Mouse (Mus musculus) hindbrain, embryonic 16.5 days (tissue): ENCODE results near the gene Tfr2. TPM values are rescaled to one million over a fixed set of nuclear protein-coding genes. Genes with fewer than 3 reads are reported as not detected.

ENCODE experiments used
- ATAC-seq: fragments of 200-750 bp; cut with Nextera tagmentation; 2 replicates; pipeline ENCODE4 v1.8.0; 2017; ENCODE audit warnings: moderate TSS enrichment, moderate library complexity
- H3K27ac ChIP-seq: fragments of 300-500 bp; sonication (generic); 2 replicates; pipeline ENCODE4 v1.5.1; 2014; ENCODE audit warnings: low read depth, mild to moderate bottlenecking, control low read depth, low read length, moderate library complexity
- H3K27me3 ChIP-seq: fragments of 300-500 bp; sonication (generic); replicated peaks from 2 replicates; pipeline ENCODE4 v1.6.1; 2014; ENCODE audit warnings: low read length; ENCODE audit not compliant: control insufficient read depth, insufficient read depth
- H3K36me3 ChIP-seq: fragments of 300-500 bp; sonication (generic); 2 replicates; pipeline ENCODE4 v1.6.1; 2014; ENCODE audit warnings: mild to moderate bottlenecking, low read length, moderate library complexity, mixed read lengths; ENCODE audit not compliant: control insufficient read depth, insufficient read depth
- H3K4me1 ChIP-seq: fragments of 300-500 bp; sonication (generic); 2 replicates; pipeline ENCODE4 v1.6.1; 2014; ENCODE audit warnings: low read depth, low read length; ENCODE audit not compliant: control insufficient read depth, insufficient read depth
- H3K4me2 ChIP-seq: fragments of 300-500 bp; sonication (generic); 2 replicates; pipeline ENCODE4 v1.6.1; 2014; ENCODE audit warnings: mild to moderate bottlenecking, low read length, control low read depth, moderate library complexity
- H3K4me3 ChIP-seq: fragments of 300-500 bp; sonication (generic); 2 replicates; pipeline ENCODE4 v1.5.1; 2014; ENCODE audit warnings: mild to moderate bottlenecking, low read length, control low read depth, moderate library complexity
- H3K9ac ChIP-seq: fragments of 300-500 bp; sonication (generic); 2 replicates; pipeline ENCODE4 v1.6.1; 2014; ENCODE audit warnings: low read depth, mild to moderate bottlenecking, control low read depth, low read length, moderate library complexity
- H3K9me3 ChIP-seq: fragments of 300-500 bp; sonication (generic); 2 replicates; pipeline ENCODE4 v1.6.1; 2014; ENCODE audit warnings: mild to moderate bottlenecking, low read length, moderate library complexity; ENCODE audit not compliant: control insufficient read depth
- WGBS: fragments of 180-500 bp; shearing (Covaris S2); extraction: QIAGEN DNeasy Blood & Tissue Kit; methylation state at CpG from one replicate; pipeline ENCODE4 v1.1.7; 2014; 5-methylcytosine and 5-hydroxymethylcytosine counted together
- microRNA-seq: library from miRNA; unstranded; fragments of <30 nt; microRNA quantifications from one replicate; pipeline ENCODE4, GENCODE M21; 2017
- polyA plus RNA-seq: library from polyadenylated mRNA; unstranded; fragments of >200 nt; fragmentation: Nextera tagmentation; extraction: Ambion mirVana; gene quantifications from 2 replicates; pipeline ENCODE4 v1.2.1, GENCODE M21; 2015

Tfr2 gene
- polyA plus RNA-seq, 1 experiment from 2014 or later: 8.4 TPM

DNA sequence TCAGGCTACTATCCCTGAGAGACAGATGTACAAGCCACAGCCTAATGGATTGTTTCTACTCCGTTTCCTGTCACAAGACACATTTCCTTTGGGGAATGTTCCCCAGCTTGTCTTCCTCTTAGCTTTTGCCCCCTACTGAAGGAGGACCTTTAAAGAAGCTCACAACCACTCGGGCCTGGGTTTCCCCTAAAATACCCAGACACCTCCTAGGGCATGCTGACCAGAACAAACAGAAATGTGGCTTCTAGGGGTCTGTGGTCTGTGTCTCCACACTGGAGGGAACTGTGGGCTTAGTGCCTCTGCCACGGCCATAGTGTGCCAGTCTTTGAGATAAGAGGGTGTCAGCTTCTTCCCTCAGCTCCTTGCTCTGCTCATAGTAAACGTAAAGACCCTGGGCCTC is 62.0 kb downstream of the Tfr2 start:
- H3K4me1 ChIP-seq: peaks cover 29% of the 10 kb centered on the region
- H3K9me3 ChIP-seq: no peaks in the 10 kb centered on the region
- H3K9ac ChIP-seq: no peak overlapping the region
- peak overlapping the region; percentile 34; the same call in 1 of the 2 replicates for H3K27ac ChIP-seq
- H3K4me2 ChIP-seq: peak overlapping the region; percentile 97
- peaks cover 14% of the 10 kb centered on the region for H3K36me3 ChIP-seq
- H3K4me3 ChIP-seq: no peak overlapping the region
- 67% methylated on average over 4 of the region's 4 CpGs for WGBS
- H3K27me3 ChIP-seq: no peaks in the 10 kb centered on the region
- no peak for ATAC-seq

DNA sequence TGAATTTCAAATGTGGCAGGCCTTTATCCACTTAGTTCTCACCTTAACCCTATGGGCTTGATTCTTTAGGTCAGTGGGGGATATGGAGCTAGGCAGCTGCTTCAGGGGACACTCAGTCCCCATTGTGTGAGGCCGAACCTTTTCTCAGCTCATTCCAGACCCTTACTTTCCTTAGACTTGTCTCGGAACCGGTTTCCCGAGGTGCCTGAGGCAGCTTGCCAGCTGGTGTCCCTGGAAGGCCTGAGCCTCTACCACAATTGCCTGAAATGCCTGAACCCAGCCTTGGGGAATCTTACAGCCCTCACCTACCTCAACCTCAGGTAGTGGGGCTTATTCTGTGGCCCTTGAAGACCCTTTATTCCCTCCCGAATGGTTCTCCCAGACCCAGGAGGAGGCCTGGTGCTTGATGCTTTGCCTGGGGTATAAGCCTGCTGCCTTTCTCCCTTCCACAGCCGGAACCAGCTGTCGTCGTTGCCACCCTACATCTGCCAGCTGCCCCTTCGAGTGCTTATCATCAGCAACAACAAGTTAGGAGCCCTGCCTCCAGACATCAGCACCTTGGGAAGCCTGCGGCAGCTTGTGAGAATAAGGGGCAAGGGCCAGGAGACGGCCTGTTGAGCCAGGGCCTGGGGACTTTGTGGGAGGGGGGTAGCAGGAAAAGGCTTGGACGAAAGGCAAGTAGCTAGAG is 63.9 kb downstream of the Tfr2 start:
- H3K4me2 ChIP-seq: no peak overlapping the region
- H3K36me3 ChIP-seq: peaks cover 18% of the 10 kb centered on the region
- no peaks in the 10 kb centered on the region for H3K9me3 ChIP-seq
- no peak for ATAC-seq
- no peak overlapping the region for H3K4me3 ChIP-seq
- H3K27me3 ChIP-seq: no peaks in the 10 kb centered on the region
- H3K27ac ChIP-seq: no peak overlapping the region
- peaks cover 25% of the 10 kb centered on the region for H3K4me1 ChIP-seq
- H3K9ac ChIP-seq: no peak overlapping the region
- 67% methylated on average over 12 of the region's 12 CpGs for WGBS

Small RNA genes within 50 kb of the gene (microRNA-seq; reads per million reads assigned to microRNA genes)
- gene Mir6418: 1.5 reads per million

Other genes with a start within 250 kb of the Tfr2 start
- gene Slc12a9, start 236.2 kb upstream of the Tfr2 start, polyA plus RNA-seq: 24.5 and 26.7 TPM in 2 replicates
- gene Ephb4, start 219.7 kb upstream of the Tfr2 start, polyA plus RNA-seq: 5.8 and 9.2 TPM in 2 replicates
- gene Zan, start 92.8 kb upstream of the Tfr2 start, polyA plus RNA-seq: 0.19 and 0.24 TPM in 2 replicates
- 79.3 and 87.0 TPM in 2 replicates for gene Pop7, start 67.3 kb upstream of the Tfr2 start, polyA plus RNA-seq
- 11.8 and 16.3 TPM in 2 replicates for gene Gigyf1, start 51.3 kb upstream of the Tfr2 start, polyA plus RNA-seq
- not detected in 2 replicates for gene Epo, start 36.6 kb upstream of the Tfr2 start, polyA plus RNA-seq
- 519 and 521 TPM in 2 replicates for gene Gnb2, start 36.3 kb upstream of the Tfr2 start, polyA plus RNA-seq
- gene Actl6b, start 16.3 kb upstream of the Tfr2 start, polyA plus RNA-seq: 268 and 271 TPM in 2 replicates
- gene Mospd3, start 31.2 kb downstream of the Tfr2 start, polyA plus RNA-seq: 60.0 and 63.4 TPM in 2 replicates
- gene Pcolce, start 43.9 kb downstream of the Tfr2 start, polyA plus RNA-seq: 23.3 and 25.7 TPM in 2 replicates
- gene Fbxo24, start 59.2 kb downstream of the Tfr2 start, polyA plus RNA-seq: not detected in 2 replicates
- 14.9 and 21.6 TPM in 2 replicates for gene Lrch4, start 59.3 kb downstream of the Tfr2 start, polyA plus RNA-seq
- gene Gm20605, start 59.3 kb downstream of the Tfr2 start, polyA plus RNA-seq: 7.4 and 7.6 TPM in 2 replicates
- gene Sap25, start 71.5 kb downstream of the Tfr2 start, polyA plus RNA-seq: 3.4 and 6.6 TPM in 2 replicates
- gene Irs3, start 75.9 kb downstream of the Tfr2 start, polyA plus RNA-seq: 0.11 and 0.16 TPM in 2 replicates
- 20.1 and 21.7 TPM in 2 replicates for gene Agfg2, start 114.9 kb downstream of the Tfr2 start, polyA plus RNA-seq
- gene Nyap1, start 171.8 kb downstream of the Tfr2 start, polyA plus RNA-seq: 44.0 and 50.2 TPM in 2 replicates
- 101 and 150 TPM in 2 replicates for gene Tsc22d4, start 175.9 kb downstream of the Tfr2 start, polyA plus RNA-seq
- gene Ppp1r35, start 209.0 kb downstream of the Tfr2 start, polyA plus RNA-seq: 34.9 and 41.8 TPM in 2 replicates
- gene Mepce, start 217.8 kb downstream of the Tfr2 start, polyA plus RNA-seq: 11.1 and 12.2 TPM in 2 replicates
- gene Zcwpw1, start 218.0 kb downstream of the Tfr2 start, polyA plus RNA-seq: 11.2 and 13.5 TPM in 2 replicates